Mouse (Mus musculus) intestine, postnatal 0 days (tissue): ENCODE measurements around the gene Rapgefl1. TPM values are rescaled to one million over a fixed set of nuclear protein-coding genes. Genes with fewer than 3 reads are reported as not detected.

Experiments
- ATAC-seq: fragments of 200-750 bp; cut with Nextera tagmentation; 2 replicates; pipeline ENCODE4 v1.8.0; 2017; ENCODE audit warnings: mild to moderate bottlenecking, moderate TSS enrichment, moderate library complexity
- H3K27ac ChIP-seq: fragments of 300-500 bp; sonication (generic); 2 replicates; pipeline ENCODE4 v1.5.1; 2014; ENCODE audit warnings: mild to moderate bottlenecking, low read depth, low read length, moderate library complexity
- H3K27me3 ChIP-seq: fragments of 300-500 bp; sonication (generic); replicated peaks from 2 replicates; pipeline ENCODE4 v1.6.1; 2014; ENCODE audit warnings: low read length, mixed read lengths; ENCODE audit not compliant: control insufficient read depth, insufficient read depth
- H3K36me3 ChIP-seq: fragments of 300-500 bp; sonication (generic); 2 replicates; pipeline ENCODE4 v1.6.1; 2014; ENCODE audit warnings: mild to moderate bottlenecking, moderate library complexity; ENCODE audit not compliant: control insufficient read depth, insufficient read depth
- H3K4me1 ChIP-seq: fragments of 300-500 bp; sonication (generic); replicated peaks from 2 replicates; pipeline ENCODE4 v1.6.1; 2014; ENCODE audit warnings: antibody characterized with exemption, low read length, mixed read lengths; ENCODE audit not compliant: control insufficient read depth, insufficient read depth
- H3K4me2 ChIP-seq: fragments of 300-500 bp; sonication (generic); replicated peaks from 2 replicates; pipeline ENCODE4 v1.6.1; 2014; ENCODE audit warnings: low read depth, mild to moderate bottlenecking, moderate library complexity
- H3K4me3 ChIP-seq: fragments of 300-500 bp; sonication (generic); 2 replicates; pipeline ENCODE4 v1.5.1; 2014; ENCODE audit warnings: low read depth, low read length
- H3K9ac ChIP-seq: fragments of 300-500 bp; sonication (generic); 2 replicates; pipeline ENCODE4 v1.6.1; 2014; ENCODE audit warnings: mild to moderate bottlenecking, low read depth, low read length
- H3K9me3 ChIP-seq: fragments of 300-500 bp; sonication (generic); 2 replicates; pipeline ENCODE4 v1.6.1; 2016; ENCODE audit warnings: mixed run types; ENCODE audit not compliant: control insufficient read depth
- CTCF ChIP-seq: sonication (generic); IDR thresholded peaks from 2 replicates; pipeline ENCODE4 v1.5.1; 2016; ENCODE audit warnings: low read depth, mild to moderate bottlenecking, control low read depth, antibody characterized with exemption, moderate library complexity
- WGBS: fragments of 180-500 bp; shearing (Covaris S2); extraction: QIAGEN DNeasy Blood & Tissue Kit; methylation state at CpG from one replicate; pipeline ENCODE4 v1.1.7; 2014; 5-methylcytosine and 5-hydroxymethylcytosine counted together
- polyA plus RNA-seq: library from polyadenylated mRNA; unstranded; fragments of >200 nt; fragmentation: Nextera tagmentation; extraction: Ambion mirVana; gene quantifications from 2 replicates; pipeline ENCODE4 v1.2.1, GENCODE M21; 2015

Gene Rapgefl1
- polyA plus RNA-seq, 1 experiment from 2014 or later: 0.69 TPM

DNA sequence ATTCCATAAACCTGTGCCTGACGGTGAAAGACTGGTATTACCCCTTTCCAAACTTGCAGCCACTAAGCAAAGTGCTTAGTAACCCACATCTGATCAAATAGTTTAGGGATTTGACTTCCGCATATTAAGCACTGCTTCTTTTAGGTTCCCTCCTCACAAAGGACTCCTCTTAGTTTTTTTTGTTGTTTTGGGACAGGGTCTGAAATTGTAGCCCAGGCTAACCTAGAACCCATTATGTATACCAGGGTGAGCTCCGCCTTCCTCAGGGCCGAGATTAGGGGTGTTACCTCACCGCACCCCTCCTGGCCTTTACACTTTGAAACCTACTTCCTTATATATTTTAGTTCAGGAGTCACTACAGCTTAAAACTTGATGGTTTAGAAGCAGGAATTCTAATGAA is 46.8 kb upstream of the Rapgefl1 start:
- no peak for TF ChIP-seq CTCF
- peak overlapping the region; percentile 51 for H3K4me3 ChIP-seq
- peak overlapping the region; percentile 81 for H3K4me2 ChIP-seq
- H3K9me3 ChIP-seq: no peaks in the 10 kb centered on the region
- WGBS: 26% methylated on average over 5 of the region's 5 CpGs
- 0 out of 2 replicates have a peak, but pooled peaks cover 4% of the 10 kb centered on the region for H3K4me1 ChIP-seq
- H3K27me3 ChIP-seq: no peaks in the 10 kb centered on the region
- no peaks in the 10 kb centered on the region for H3K36me3 ChIP-seq
- no peak for ATAC-seq
- H3K9ac ChIP-seq: no peak overlapping the region
- H3K27ac ChIP-seq: no peak overlapping the region

DNA sequence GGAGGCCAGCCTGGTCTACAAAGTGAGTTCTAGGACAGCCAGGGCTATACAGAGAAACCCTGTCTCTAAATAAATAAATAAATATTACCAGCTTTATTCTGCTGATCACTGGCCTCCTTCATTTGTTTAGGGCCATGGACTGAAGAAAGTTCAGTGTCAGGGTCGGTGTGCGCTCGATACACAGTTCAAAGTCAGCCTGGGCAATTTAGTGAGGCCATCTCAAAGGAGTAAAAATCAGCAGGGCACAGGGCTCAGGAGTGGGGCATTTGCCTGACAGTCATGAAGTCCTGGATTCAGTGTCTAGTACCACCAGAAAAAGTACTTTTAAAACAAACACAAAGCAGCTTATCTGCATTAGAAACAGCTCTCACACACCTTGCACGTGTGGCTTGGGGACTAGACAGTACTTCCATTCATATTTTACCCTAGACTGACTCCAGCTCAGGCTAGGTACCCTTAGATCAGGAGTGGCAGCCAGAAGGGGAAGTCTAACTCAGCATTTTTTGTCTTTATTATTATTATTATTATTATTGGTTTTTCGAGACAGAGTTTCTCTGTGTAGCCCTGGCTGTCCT is 45.9 kb upstream of the Rapgefl1 start:
- H3K27me3 ChIP-seq: no peaks in the 10 kb centered on the region
- no peaks in the 10 kb centered on the region for H3K9me3 ChIP-seq
- no peak overlapping the region for H3K4me3 ChIP-seq
- H3K4me1 ChIP-seq: 0 out of 2 replicates have a peak, but pooled peaks cover 4% of the 10 kb centered on the region
- H3K36me3 ChIP-seq: no peaks in the 10 kb centered on the region
- no peak for ATAC-seq
- no peak overlapping the region for H3K27ac ChIP-seq
- no peak overlapping the region for H3K4me2 ChIP-seq
- no peak overlapping the region for H3K9ac ChIP-seq
- no peak for TF ChIP-seq CTCF
- WGBS: 53% methylated on average over 5 of the region's 5 CpGs

DNA sequence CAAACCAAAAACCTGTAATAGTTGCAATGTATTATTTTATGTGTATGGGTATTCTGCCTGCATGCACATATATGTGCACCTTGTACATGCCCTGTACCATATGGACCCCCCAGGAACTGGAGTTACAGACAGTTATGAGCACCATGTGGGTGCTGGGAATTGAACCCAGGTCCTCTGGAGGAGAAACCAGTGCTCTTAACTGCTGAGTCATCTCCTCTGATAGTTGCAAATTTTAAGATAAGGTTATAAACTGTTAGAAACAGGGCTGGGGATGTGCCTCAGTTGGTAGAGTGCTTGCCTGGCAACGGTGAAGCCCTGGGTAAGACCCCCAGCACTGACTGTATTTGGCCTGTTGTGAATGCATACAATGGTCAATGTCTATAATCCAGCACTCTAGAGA is 45.1 kb upstream of the Rapgefl1 start:
- 0 out of 2 replicates have a peak, but pooled peaks cover under 1% of the 10 kb centered on the region for H3K4me1 ChIP-seq
- 66% methylated on average over 1 of the region's 1 CpGs for WGBS
- no peak for ATAC-seq
- no peak overlapping the region for H3K9ac ChIP-seq
- no peak overlapping the region for H3K4me2 ChIP-seq
- no peaks in the 10 kb centered on the region for H3K9me3 ChIP-seq
- H3K4me3 ChIP-seq: no peak overlapping the region
- no peaks in the 10 kb centered on the region for H3K36me3 ChIP-seq
- no peak overlapping the region for H3K27ac ChIP-seq
- no peaks in the 10 kb centered on the region for H3K27me3 ChIP-seq
- TF ChIP-seq CTCF: no peak

DNA sequence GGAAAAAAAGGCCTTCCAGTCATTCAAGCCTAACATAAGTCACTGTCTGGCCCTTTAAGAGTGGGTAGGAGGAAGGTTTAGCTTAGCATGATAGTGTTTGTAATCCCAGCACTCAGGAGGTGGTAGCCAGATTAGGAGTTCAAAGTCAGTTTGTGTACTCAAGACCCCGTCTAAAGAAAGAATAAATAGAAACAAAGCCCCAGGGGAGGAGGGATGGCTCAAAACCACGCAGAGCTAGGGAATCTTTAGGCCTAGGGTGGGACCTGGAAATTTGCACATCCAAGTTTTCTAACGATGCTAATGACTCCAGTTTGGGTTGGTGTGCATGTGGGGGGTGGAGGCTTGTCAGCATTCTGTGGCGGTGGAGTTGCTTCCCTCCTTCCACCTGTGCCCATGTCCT is 44.5 kb upstream of the Rapgefl1 start:
- WGBS: 21% methylated on average over 4 of the region's 4 CpGs
- Histone ChIP-seq H3K4me2 (no peak overlapping the region), H3K27ac (no peak overlapping the region), H3K4me3 (no peak overlapping the region), H3K9me3 (no peaks in the 10 kb centered on the region), H3K9ac (no peak overlapping the region), H3K27me3 (no peaks in the 10 kb centered on the region), H3K4me1 (no peaks in the 10 kb centered on the region), H3K36me3 (no peaks in the 10 kb centered on the region)
- TF ChIP-seq CTCF: no peak
- ATAC-seq: no peak

DNA sequence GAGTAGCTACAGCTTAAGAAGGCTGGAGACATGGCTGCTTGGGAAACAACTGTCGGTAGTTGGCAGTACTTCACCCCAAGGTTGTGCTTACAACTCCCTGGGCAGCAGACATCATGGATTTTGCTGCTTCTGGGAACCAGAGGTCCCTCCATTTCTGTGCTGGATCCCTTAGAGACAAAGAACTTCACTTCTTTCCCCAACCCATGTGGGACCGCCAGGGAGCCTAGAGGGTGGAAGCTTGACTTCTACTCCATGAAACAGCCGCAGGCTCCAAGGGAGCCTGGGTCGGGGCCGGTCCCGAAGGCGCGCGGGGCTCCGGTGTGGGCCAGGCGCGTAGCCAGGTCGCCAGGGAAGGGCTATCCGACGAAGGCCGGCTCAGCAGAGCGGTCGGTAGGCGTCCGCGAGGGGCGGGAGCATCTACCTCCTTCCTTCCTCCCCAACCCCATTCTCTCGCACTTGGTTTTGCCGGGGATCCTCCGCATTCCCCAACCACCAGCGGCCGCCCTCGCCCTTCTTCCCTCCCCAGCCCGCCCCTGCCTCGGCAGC is 42.0 kb upstream of the Rapgefl1 start:
- peak overlapping the region; percentile 94 for H3K9ac ChIP-seq
- peak overlapping the region; percentile 99 for H3K27ac ChIP-seq
- H3K36me3 ChIP-seq: peaks cover 6% of the 10 kb centered on the region; the same call in 1 of the 2 replicates
- ATAC-seq: peak; percentile 61
- no peaks in the 10 kb centered on the region for H3K9me3 ChIP-seq
- H3K4me3 ChIP-seq: peak overlapping the region; percentile 85
- peak overlapping the region; percentile 93 for H3K4me2 ChIP-seq
- WGBS: under 1% methylated on average over 29 of the region's 30 CpGs
- no peaks in the 10 kb centered on the region for H3K4me1 ChIP-seq
- TF ChIP-seq CTCF: peak; percentile 50
- no peaks in the 10 kb centered on the region for H3K27me3 ChIP-seq

DNA sequence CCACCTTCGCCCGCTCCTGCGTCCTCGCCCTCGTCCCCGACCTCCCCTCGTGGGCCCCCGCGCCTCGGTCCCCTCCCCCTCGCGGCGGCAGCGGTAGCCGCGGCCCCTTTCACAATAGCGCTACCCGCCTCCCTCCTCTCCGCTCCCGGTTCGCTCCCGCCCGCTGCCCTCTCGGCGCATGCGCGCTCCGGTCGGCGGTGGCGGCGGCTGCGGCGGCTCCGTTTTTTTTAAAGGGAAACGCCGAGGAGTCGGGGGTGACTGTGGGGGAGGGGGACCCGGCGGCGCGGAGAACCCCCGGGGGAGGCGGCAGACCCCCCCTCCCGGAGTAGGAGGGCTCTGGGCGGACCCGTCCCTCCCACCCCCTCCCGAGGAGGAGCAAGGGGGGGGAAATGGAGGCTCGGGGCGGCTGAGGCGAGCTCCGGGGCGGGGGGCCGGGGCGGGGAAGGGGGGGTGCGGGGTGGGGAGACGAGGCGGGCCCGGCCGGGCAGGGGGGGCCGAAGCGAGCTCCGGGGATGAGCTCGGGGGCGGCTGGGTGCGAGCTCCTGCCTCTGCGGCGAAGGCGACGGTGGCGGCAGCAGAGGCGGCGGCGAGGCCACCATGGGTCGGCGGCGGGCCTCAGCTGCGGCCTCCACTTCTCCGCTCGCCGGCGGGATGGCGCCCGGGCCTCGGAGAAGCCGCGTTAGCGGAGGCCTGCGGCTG is 41.4 kb upstream of the Rapgefl1 start, which contains the start of gene Msl1:
TSS of gene Msl1 (plus strand) at position 502 of the 699 bp plus-strand sequence.
- Histone ChIP-seq H3K27ac (peak within 1 kb of the TSS; percentile 99), H3K27me3 (no peaks in the 10 kb centered on the region), H3K4me1 (no peaks in the 10 kb centered on the region), H3K9ac (peak within 1 kb of the TSS; percentile 94), H3K4me3 (peak within 1 kb of the TSS; percentile 85), H3K4me2 (peak within 1 kb of the TSS; percentile 93), H3K36me3 (peaks cover 10% of the 10 kb centered on the region; the same call in 1 of the 2 replicates), H3K9me3 (no peaks in the 10 kb centered on the region)
- TF ChIP-seq CTCF: peak; percentile 48; the same call in 1 of the 2 replicates
- 2% methylated on average over 64 of the region's 89 CpGs for WGBS
- peak; percentile 71 for ATAC-seq
